Mouse (Mus musculus) adrenal gland, postnatal 14 days (tissue): ENCODE data around the gene Kazn. TPM values are rescaled to one million over a fixed set of nuclear protein-coding genes. Genes with fewer than 3 reads are reported as not detected.

ENCODE experiments used
- DNase-seq: peaks from one replicate; pipeline ENCODE4 v3.0.0; 2021; ENCODE audit warnings: mixed read lengths
- total RNA-seq: library from RNA; stranded (reverse); gene quantifications from 2 replicates; pipeline ENCODE4 v1.2.3, GENCODE M21; 2021

Gene Kazn
- total RNA-seq, 1 experiment from 2014 or later, result 18.2 TPM

DNA sequence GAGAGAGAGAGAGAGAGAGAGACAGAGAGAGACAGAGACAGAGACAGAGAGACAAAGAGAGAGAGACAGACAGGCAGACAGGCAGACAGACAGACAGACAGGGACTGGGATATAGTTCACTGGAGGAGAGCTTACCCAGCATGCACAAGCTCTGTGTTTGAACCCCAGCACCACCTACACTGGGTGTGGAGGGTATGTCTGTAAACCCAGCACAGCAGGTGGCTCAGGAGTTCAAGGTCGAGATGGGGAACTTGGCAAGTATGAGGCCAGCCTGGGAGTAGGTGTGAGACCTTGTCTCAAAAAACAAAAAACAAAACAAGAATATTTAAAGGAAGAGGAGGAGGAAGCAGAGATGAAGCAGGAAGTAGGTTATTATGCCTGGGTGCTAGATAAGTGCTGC is 162.3 kb downstream of the Kazn start:
- DNase-seq, result no peak

DNA sequence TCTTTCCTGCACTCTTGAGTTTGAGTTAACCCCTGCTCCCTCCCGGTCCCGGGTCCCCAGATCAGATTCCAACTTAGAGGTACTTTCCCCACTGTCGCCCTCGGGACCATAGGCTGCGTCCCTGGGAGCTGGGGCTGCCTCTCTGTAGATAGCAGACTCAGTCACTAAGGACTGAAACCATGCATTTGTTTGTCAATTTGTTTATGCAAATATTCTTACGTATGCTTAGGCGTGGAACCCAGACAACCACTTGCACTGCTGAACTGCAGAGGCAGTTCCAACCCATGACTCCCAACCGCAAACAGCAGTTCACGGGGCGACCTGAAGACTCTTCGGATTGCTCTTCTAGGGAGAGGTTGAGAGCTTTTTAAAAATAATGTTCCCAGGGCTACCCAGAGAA is 163.3 kb downstream of the Kazn start:
- DNase-seq, result no peak

DNA sequence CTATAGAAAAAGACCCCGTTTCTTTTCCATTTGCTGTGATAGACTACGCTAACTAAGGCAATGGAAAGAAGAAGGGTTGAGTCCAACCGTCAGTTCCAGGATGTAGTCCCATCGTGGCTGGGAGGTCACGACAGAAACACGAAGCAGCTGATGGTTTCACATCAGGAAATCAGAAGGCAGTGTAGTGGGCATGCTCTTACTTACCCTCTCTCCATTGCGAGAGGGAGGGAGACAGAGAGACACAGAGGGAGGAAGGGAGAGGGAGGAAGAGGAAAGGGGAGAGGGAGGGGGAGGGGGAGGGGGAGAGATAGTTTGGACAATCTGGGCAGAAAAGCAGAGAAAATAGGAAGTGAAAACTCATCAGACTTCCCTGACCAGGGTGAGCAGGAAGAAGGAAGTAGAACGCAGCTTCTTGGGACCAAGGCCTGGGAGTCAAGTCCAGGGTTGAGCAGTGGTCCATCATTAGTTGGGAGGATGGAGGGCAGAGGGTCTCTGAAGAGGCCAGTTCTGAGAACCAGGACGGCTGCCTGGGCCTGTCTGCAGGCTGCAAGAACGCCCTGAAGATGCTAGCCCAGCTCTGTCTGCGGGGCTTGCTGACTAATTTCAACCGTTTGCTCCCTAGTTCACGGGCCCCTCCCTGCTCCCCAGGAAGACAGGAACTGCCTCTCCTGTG is 165.0 kb downstream of the Kazn start:
- DNase-seq, result no peak

DNA sequence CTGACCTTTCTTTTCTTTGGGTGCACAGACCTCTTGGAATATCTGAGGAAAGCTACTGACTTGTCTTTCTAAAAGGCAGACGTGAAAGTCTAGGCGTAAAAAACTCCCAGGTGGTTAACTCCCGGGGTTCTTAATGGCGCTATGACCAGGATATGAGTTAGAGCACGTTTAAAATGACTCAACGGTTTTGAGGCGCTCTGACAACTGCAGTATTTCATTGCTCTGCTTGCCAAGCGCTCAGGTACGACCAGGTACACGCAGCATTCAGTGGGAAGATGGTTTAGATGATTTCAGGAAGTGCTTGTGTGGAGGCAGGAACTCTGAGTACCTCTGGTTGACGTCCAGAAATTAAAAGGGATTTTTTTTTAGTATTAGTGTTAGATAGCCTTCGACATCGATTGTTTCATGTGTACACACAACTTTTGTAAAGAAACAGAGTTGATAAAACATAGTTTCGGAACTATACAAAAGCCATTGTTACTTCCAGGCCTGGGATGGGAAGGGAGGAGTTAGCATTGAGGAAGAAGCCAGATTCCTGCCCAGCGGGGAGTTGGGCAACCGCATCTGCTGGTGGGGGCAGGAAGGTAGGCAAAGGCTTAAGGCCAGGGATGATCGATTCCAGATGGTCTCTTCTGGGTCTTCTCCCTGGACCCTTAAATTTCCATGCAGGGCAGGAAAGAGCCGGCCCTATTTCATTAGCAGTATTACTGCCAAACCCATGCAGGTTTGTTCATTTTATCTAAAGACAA is 167.8 kb downstream of the Kazn start:
- DNase-seq, result no peak

DNA sequence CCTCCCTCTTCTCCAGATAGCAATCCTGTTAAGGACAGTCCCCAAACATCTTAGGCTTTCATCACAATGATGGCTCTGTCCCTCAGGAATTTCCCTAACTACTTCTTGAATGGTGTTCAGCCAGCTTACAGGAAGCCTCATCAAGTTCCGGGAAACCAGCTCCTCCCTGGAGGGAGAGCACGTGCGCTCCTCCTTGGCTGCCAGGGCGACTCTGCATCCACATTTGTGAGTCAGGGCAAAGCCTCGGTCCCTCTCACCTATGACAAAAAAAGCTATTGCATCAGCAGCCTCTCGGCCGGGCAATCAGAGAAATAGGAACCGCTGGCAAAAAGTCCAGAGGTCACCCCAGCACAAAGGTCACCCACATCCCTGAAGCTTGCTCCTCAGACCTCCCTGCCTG is 168.4 kb downstream of the Kazn start:
- peak; percentile 31 for DNase-seq

DNA sequence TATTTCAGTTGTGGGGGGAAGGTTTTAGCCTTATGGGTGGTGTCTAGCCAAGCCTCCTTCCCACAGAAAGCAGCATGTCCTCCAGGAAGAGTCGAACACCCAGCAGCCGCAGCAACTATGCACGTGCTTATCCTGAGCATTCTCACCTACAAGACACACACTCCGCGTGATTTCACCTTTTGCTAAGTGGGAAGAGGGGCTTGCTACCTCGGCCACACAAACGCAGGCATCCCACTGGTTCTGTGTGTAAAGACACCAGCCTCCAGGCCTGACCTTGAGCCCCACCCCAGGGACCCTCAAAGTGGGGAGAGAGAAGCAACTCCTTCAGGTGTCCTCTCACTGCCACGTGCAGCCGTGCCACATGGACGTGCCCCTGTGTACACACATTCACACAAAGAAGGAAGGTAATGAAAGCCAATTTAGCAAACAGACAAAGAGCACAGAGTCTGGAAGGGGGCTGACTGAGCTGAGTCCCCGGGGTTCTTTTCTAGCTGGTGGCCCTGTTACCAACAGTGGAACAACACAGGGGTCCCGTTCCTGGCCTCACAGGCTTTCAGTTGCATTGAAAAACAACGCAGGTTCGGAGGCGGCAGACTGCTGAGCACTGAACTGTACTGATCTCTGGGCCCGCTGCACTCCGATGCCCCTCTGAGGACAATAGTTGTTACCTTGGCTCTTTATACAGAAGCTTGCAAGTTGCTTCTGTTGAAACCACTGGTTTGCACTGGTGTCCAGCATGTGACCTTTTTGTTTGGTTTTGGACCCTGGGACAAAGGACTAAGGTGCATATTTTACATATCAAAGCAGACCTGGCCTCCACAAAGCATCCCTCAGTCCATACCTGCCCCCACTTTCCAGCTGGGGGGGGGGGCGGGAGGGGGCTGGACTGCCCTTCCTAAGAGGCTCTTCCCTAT is 170.0 kb downstream of the Kazn start:
- no peak for DNase-seq

DNA sequence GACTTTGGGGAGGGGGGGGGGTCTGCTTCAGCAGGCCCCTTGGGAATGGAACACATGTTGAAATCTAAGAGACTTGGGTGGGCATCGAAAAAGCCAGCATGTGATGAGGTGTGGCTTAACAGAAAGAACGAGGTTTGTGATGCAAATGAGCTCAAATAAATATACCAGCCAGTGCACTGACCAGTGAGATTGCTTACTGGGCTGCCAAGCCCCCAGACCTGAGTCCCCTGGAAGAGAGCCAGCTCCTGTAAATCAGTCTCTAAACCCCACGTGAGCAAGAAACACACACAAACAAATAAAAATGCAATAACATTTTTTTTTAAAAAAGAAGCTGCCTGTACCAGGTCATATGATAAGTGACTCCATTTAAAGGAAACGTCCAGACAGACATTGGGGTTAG is 172.6 kb downstream of the Kazn start:
- no peak for DNase-seq

DNA sequence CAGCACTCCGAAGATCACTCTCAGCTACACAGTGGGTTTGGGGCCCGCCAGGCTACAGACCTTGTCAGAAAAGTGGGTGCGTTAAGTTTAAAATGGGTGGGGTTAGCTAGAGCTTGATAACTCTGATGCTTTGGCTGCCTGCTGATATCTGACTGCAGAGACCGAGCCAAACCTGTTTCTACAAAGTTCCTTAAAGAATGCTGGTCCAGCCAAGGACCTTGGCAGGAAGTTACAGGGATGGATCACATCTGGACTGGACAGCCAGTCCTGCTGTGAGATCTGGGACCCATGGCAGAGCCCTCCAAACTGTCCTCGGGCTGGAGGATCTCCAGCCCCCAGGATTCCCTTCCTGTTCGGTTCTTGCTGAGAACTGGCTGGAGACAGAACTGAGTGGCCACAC is 173.4 kb downstream of the Kazn start:
- DNase-seq, result no peak

DNA sequence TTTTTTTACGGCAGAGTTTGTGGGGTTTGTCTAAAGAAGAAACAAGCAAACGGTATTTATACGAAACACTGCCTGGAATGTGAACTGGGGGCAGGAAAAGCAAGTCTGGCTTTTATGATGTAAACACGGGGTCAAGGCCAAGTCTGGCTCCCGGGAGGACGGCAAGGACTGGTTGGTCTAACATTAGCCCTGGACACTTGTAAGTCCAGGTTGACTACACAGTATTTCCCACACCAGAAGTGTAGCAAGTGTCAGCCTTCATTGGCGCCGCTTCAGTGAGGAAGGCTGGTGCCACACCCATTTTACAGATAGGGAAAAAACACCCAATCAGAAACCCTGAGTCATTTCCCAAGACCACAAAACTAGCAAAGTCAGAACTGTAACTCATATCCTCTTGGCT is 173.9 kb downstream of the Kazn start:
- peak; percentile 38 for DNase-seq

DNA sequence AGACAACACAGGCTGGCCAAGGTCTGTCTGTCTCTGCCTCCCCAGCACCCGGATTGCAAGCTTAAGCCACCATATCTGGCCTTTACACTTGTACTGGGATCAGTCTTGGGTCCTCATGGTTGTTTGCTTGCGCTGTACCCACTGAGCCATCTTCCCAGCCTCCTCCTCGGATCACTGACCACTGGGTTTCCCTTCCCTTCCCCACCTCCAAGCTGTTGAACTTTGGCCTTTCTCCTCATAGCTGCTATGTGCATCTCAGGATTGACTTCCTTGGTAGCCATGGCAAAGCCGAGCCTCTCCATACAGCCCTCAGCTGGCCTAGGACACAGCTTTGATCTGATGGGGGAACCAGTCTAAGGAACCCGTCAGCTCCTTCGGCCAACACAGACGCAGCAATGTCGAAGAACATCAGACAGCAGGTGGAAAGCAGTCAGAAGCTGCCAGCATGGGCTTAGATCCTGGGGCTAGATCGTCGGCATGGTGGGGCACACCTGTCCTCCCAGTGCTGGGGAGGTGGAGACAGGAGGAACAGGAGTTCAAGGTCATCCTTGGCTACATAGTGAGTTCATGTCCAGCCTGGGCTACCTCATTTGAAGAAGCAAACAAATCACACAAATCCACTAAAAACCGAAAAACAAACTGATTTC is 174.5 kb downstream of the Kazn start:
- no peak for DNase-seq

DNA sequence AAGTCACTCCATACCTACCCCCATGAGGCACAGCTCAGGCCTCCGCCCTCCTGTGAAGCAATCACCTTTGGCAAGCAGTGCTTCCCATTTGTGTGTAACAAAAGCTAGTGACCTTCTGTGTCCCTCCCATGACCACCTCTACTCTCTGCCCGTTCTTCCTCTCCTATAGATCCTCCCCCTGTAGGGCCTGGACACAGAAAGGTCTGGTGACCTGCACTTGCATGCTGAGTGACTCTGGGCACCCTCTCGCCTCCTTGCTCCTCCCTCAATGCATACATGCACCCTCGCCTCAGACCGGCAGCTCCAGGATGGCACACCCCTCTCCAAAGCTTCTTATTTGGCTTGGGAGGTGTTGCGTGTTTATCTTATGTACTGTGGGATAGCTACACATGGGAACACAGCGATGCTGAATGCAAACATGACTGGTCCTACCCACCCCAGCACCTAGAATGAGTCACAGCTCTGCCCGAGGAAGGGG is 176.1 kb downstream of the Kazn start:
- DNase-seq, result no peak

DNA sequence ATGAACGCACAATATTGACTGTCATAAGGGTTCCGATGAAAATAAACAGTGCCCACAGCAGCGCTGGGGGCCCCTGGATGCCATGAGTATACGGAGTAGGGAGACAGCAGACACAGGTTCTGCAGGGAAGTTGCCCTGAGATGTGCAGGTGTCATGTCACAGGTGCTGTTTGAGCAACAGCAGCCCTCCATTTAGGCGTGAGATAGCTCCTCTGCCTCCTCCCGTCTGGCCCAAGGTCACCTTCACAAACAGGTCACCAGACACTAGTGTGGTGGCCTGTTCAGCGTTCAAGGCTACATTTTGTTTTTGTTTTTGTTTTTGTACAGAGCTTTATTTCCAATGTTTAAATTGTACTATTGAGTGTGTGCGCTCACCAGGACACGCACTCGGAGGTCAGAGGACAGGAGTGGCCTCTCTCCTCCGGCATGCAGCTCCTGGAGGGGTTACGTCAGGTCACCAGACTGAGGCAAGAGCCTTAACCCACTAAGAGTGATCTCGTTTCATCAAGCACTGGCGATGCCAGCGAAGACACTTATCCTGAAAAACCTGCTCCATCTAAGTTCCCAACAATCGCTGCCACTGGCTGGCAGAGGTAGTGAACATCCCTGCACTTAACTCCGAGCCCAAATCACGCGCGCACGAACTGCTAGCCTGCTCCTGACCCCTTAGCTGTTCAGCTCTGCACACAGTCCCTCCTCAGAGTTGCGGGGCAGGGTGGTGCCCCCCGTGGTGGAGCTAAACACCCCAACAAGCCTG is 177.5 kb downstream of the Kazn start:
- DNase-seq, result no peak

DNA sequence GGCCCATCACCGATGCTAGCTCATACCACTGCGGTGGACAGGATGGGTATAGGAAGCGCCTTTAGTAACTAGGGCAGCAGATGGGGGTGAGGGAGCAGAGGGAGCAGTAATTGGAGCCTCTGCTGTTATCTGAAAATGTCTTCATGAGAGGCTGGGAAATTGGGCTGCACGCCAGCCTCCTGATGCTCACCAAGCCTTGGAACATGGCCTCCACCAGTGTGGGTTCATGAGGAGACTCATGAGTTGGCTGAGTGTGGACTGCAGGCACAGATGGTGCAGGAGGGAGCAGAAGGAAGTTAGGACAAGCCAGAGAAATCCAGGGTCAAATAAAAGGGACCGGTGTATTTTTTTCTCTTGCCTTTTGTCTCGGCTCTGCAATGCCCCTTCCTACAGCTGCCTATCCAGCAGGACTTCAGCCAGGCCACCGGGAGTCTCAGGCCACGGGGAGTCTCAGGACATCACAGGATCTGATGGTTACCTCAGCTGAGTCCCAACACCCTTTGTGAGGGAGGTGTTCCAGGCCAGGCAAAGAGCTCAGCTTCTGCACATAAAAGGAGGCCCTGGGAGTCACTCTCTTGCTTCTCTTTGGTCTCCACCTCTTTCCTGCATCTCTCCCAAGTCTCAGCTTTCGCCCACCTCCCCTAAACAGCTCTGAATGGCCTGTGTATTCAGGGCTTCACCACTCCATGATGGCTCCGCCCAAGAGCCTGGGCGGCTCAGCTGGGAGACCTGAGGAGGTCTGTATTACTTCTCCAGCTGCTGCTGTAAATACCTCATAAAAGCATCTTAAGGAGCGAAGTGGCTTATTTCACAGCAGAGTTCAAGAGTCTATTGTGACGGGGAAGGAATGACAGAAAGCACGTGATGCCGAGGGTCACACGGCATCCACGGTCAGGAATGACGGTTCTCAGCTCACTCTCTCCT is 178.5 kb downstream of the Kazn start:
- peak; percentile 29 for DNase-seq

DNA sequence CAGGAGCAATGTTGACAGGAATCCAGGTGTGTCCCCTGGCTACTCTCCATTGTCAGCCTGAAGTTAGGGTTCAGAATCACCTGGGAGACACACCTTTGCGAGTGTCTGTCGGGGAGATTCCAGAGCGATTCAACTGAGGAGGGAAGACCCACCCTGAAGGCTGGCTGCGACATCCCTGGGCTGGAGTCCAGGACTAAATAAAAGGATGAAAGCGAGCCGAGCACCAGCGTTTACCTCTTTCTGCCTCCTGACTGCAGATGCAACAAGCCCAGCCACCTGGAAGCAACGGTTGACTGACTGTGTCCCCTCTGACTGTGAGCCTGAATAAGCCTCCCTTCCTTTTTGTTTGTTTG is 179.4 kb downstream of the Kazn start:
- DNase-seq, result no peak

DNA sequence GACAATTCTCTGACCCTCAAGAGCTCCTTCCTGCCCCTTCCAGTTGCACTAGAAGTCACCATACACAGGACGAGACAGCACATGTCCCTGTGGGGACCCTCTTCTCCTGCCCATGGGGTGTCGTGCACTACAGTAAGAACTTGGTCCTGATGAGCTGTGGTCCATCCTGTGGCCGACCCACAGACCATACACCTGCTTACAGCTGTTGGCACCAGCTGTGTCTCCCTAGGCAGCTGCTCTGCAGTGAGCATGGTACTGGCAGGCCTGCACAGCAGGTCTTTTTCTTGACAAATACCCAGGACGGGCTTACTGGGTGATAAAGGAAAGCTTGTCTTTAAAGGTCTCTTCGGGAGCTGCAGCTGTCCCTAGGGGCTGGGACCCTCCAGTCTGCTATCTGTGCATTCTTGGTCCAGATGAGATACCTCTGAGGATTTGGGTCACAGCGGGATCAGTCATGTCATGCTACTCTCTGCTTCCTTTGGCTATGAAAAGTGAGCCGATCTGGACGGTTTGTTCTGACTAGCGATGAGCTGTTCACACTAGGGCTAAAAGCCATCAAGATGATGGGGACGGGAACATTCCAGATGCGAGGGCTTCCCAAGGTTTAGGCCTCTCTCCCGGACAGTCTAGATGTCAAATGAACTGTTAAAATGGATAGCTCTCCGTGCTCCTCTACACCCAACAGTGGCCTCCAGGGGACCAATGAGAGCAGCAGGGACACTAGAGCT is 179.9 kb downstream of the Kazn start:
- no peak for DNase-seq

DNA sequence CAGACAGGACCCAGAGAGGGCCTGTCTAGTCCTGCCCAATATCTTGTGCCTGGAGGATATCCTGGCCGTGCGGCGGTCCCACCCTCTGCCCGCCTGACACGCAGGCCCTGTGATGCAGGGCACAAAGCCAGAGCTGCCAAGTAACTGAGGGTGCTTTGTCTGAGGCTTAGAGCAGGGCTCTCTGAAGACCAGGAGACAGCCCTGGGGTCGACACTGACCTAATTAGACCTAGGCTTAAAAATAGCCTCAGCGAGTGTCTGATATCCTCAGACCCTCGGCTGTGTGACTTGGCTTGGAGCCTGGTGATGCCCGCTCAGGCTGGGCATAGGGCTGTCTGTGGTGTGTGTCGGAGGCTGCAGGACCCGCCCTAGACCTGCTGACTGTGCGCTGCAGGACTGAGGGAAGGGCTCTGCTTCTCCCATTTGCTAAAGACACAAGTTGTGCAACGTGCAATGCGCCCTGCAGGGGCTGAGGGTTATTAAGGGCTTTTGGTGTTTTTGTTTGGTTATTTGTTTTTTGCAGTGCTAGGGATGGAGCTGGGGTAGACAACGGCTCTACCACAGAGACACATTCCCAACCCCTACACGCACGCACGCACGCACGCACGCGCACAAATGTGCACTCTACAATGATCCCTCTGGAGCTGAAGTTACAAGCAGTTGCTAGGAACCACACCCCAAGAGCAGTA is 181.5 kb downstream of the Kazn start:
- no peak for DNase-seq

DNA sequence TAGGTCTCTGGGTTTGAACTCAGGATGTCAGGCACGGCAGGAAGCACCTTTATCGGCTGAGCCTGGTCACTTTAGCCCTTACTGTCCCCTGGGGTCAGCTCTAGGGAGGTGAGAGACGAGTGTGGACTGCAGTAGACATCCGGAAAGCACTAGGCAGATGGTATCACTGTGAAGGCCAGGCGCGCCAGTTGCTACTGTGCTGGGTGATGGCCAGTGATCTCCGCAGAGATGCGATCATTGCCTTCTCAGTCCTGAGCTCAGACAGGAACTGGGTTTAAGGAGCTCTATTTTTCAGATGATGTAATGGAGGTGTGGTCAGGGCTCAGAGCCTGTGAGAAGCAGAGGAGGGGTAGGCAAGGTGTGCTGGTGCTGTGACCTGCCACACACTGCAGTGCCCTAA is 183.6 kb downstream of the Kazn start:
- DNase-seq, result no peak

DNA sequence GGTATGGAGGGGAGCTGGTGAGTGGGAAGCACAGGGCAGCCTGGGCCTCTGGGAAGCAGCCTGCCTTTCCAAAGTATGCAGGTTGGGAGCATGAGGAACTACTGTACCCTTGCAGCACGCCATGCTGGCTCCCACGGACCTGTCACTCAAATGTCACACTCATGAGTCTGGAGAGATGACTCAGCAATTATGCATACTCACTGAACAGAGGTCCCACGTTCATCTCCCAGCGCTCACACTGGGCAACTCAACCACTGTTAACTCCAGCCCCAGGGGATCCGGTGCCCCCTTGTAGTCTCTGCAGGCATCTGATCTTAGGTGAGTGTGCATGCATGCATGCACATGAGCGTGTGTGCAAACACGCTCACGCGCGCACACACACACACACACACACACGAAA is 184.6 kb downstream of the Kazn start:
- no peak for DNase-seq
